Mouse (Mus musculus): ENCODE data around the gene Sdcbp2.

Gene Sdcbp2

DNA sequence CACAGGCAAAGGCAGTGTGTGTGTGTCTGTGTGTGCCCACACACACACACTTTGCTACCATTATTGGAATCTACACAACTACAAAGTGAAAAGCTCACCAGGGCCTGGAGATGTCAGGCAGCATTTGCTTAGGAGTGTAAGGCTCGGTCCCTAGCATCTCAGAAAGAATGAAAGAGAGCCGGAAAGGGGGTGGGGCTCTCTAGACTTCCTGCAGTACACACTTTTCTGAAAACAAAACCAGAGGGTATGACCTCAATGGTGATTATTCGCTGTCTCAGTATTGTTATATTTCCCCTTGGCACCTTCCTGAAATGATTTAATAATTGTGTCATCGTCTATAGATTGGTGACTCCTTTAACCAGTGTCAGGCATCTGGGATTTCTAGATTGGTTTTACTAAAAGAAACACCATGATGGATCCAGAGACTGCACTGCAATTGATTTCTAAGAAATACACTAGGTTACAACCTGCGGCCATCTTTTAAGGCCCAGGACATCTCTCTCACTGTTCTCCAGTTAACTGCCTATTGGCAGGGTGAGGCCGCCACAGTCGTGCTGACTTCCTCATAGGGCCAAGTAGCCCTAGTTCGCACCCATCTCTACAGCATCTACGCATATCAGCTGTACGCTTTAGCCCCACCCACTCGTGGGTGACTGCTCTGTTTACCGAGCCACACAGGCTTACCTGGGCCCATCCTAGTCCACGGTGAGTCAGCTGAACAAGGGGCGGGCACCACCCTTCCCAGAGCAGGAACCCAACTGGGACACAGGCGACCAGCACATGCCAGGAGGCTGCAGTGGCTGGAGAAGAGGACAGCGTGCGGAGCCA, at the start of gene Sdcbp2:
TSS of gene Sdcbp2 (plus strand) at position 750 of the 828 bp plus-strand sequence.
- no peak for DNase-seq (ENCODE audit: low spot score in 2 of 2)

GRCm38 (mm10) chr2:151524324-151525041, 47.9 kb upstream of the Sdcbp2 start:
- DNase-seq (ENCODE audit: low spot score in 2 of 2), result no peak

GRCm38 (mm10) chr2:151525520-151525919, 46.9 kb upstream of the Sdcbp2 start:
- DNase-seq (ENCODE audit: low spot score in 2 of 2), result no peak

DNA sequence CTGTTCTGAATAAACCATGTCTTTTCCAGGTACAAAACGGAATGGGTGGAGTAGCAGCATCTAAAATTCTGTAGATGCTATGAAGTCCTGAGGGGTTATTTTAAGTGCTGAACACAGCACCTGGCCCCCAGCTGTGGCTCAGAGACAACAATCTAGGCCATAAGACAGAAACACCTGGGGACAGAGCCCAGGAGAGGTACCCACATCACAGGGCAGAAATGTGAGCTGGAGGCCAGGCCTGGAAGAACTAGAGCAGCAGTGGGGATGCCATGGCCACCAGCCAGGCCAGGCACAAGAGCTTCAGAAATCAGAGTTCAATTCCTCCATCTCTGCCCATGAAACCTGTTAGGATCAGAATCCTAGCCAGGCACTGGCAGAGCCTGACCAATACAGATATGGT, 44.4 kb upstream of the Sdcbp2 start:
- no peak for DNase-seq (ENCODE audit: low spot score in 2 of 2)

GRCm38 (mm10) chr2:151529169-151529568, 43.3 kb upstream of the Sdcbp2 start:
- DNase-seq (ENCODE audit: low spot score in 2 of 2), result no peak

DNA sequence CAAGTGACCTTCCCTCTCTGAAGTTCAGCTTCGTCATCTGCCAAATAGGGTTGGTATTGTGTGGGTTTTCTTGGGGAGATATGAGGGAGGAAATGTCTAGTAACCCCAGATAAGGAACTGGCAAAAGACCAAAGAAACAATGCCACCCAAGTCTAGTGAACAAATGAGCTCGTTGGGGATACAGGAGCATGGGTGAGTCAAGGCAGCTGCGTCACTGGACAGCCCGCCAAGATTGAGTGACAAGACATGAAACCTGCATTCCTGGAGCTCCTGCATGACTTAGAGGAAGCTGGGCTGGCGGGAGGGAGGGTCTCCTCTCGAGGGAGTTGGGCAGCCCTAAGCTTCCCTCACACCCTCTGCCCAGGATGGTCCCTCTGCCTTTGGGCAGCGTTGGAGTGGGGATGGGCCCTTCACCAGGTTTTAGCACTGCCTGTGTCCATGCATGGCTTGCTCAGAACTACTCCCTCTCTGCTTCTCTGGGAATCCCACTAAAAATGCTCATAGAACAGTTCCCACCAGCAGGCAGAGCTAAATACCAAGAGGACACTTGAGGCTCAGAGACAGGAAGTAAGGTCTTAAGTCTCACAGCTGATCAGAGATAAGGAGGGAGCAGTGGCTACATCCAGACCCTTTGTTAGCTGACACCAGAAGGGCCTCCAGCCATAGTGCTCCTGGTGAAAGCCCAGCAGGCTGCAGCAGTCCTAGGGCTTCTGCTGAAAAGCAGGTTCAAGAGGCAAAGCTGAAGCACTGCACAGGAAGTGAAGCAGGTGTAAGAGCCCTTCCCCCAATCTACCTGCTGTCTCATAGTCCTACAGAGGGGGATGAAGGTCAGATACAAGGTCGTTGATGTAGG, 41.8 kb upstream of the Sdcbp2 start:
- no peak for DNase-seq (ENCODE audit: low spot score in 2 of 2)

- no peak for DNase-seq (ENCODE audit: low spot score in 2 of 2)
Observed at GRCm38 (mm10) chr2:151533632-151534031, 38.8 kb upstream of the Sdcbp2 start.

- no peak for DNase-seq (ENCODE audit: low spot score in 2 of 2)
Observed at GRCm38 (mm10) chr2:151535961-151536617, 36.3 kb upstream of the Sdcbp2 start.

DNA sequence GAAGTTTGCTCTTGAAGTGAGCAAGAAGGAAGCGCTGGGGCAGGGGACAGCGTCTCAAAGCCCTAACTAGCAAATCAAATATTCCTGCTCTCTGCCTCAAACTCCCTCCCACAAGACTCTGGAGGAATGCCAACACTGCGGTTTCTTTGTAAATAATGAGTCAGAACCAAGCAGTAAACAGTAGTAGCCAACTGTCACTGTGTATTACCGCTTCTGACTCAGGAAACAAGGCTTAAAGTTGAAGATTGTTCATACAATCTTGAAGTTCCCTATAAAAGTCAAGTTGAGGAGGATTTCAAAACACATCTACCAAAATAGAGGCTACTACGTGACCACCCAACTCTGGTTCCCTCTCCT, 35.8 kb upstream of the Sdcbp2 start:
- DNase-seq (ENCODE audit: low spot score in 2 of 2), result no peak

GRCm38 (mm10) chr2:151538646-151539045, 33.8 kb upstream of the Sdcbp2 start:
- no peak for DNase-seq (ENCODE audit: low spot score in 2 of 2)

DNA sequence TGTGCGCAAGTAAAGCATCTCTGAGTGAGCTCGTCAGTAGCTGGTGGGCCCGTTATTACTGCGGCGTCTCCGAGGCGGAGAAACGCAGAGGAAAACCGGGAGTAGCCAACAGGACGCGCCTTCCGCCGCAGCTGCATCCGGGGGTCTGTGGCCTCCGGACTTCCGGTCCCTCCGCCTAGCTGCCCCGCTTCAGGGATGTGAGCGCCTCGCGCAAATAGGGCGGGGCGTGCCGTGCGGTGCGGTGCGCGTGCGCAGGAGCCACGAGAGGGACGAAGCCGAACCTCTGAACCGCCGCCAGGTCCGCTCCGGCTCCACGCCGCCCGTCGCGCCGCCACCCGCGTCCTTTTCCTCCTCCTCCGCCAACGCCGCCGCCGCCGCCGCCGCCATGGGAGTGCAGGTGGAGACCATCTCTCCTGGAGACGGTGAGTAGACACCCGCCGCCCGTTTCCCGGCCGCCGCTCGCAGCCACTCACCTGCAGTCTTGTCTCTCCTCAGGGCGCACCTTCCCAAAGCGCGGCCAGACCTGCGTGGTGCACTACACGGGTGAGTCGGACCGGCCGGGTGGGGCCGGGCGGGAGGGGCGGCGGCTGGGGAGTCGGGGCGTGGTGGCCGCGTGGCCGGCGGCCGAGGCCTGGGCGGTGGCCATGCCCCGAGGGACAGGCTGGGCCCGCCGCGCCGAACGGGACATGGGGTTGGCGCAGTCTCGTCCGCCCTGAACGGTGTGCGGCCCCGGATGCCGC, 29.9 kb upstream of the Sdcbp2 start, which contains the start of gene Fkbp1a:
TSS of gene Fkbp1a (plus strand) at position 161 of the 740 bp plus-strand sequence.
- DNase-seq (ENCODE audit: low spot score in 2 of 2), result peak; percentile 77 to 91

DNA sequence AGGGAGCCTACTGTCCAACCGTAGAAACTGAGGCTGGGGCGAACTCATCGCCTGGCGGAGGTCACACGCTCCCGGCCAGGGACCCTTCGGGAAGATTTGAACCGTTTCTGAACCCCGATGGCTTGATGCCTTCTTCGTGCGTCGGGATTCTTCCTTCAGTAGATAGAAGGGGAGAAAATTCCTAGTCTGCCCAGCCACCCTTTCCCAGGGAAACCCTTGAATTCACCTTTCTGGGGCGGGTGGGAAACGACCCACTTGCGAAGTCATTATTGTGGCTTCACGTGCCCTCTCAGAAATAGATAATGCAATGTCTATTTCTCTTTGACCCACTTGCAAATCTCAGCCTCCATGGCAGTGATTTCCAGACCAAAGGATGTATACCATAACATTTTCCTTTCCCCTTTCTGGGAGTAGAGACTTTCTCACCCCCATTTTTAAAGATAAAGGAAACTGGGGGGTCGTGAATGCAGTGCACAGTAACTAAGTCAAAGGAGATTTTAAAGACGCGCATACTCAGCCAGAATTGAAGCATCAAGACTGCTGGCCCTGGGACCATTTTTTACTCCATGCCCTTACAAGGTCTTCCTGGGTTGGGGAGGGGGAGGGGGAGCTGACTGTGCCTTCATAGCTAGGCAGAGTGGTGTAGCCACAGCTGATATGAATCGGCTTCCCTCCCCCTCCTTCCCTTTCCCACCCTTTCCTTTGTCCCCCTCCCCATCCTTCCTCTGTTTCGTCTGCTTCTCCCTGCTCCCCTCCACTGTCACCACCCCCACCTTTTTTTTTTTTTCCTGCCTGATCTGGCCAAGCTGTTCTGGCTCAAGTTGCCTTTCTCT, 29.1 kb upstream of the Sdcbp2 start:
- DNase-seq (ENCODE audit: low spot score in 2 of 2), result peak in 1 of 2 experiments; percentile 34

- no peak for DNase-seq (ENCODE audit: low spot score in 2 of 2)
Observed at GRCm38 (mm10) chr2:151544673-151545072, 27.7 kb upstream of the Sdcbp2 start.

DNA sequence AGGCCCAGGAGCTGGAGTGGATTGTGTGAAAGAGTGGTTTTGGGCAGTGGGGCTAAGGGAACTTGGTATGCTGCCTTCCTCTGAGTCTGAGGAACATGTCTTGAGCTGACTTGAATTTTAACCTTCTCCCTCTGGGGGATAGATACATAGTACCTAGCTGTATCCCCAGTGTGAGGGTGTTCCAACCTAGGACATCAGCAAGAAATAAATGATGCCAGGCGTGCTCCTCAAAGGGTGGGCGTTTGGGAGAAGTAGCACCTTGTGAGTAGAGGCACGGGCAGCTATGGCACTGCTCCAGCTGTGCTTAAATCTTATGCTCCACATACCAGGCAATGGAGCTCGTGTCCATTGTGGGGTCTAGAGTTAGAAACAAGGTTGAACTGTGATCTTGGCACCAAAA, 25.9 kb upstream of the Sdcbp2 start:
- no peak for DNase-seq (ENCODE audit: low spot score in 2 of 2)

- DNase-seq (ENCODE audit: low spot score in 2 of 2), result no peak
Observed at GRCm38 (mm10) chr2:151549615-151550121, 22.8 kb upstream of the Sdcbp2 start.

DNA sequence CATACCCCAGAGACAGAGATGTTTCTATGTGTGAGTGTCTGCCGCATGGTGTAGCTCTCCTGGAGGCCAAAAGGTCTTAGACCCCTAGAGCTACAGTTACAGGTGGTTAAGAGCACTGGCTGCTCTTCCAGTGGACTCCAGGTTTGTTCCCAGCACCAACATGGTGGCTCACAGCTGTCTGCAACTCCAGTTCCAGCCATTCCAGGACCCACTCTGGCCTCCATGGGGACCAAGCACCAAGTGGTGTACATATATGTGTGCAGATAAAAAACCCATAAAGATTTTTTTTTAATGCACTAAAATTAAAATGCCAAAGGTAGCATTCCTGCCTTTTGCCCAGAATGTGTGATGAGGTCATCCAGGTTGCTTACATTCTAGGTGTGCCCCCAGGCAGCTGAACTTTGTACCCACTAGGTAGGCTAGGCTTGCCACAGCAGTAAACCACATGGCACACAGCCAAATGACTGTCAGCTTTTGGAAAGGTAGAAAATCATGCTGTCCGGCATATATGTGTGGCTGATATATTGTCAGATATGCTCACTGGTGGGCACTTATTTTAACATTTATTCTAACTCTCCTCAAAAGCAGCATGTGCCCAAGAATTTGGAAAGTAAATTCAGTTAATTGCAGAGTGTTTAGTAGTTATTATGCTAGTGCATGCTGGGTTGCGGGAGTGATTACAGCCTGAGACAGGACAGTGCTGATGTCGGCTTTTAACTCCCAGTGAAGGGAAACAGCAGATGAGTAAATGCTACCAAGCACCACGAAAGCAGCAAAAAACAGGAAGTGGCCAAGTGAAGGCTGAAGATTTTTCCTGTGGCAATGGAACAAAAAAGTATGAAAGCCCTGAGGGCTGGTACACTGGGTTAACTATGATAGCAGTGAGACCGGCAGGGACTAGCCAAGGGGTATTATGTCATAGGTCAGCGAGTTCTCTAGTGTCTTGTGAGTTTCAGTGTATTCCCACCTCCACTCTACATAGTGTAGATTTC, 9.2 kb upstream of the Sdcbp2 start:
- no peak for DNase-seq (ENCODE audit: low spot score in 2 of 2)

DNA sequence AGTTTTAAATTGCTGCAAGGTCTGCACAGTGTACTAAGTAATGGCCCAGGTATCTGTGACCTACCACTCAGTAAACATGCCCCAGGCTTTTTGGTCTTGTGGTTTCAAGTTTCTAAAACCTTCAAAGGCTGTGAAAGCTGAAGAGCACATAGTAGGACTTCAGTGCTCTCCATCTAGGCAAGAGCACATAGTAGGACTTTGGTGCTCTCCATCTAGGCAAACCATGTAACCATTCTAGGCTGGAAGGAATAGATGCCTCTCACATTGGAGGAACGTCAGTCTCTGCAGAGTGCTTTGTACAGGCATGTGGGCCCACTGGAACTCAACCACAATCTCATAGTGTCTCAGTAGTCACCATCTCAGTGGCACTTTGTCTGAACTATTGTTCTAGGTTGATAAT, 8.4 kb upstream of the Sdcbp2 start:
- no peak for DNase-seq (ENCODE audit: low spot score in 2 of 2)

- DNase-seq (ENCODE audit: low spot score in 2 of 2), result no peak
Observed at GRCm38 (mm10) chr2:151564986-151565385, 7.4 kb upstream of the Sdcbp2 start.

- no peak for DNase-seq (ENCODE audit: low spot score in 2 of 2)
Observed at GRCm38 (mm10) chr2:151566856-151567255, 5.6 kb upstream of the Sdcbp2 start.
